Mouse (Mus musculus): ENCODE results near the gene Nipbl.
"Not testable (repeated sequence)": the region's sequence is repeated elsewhere in the genome, so short reads cannot be mapped to it uniquely, and the experiment has no call there.

Gene Nipbl

DNA sequence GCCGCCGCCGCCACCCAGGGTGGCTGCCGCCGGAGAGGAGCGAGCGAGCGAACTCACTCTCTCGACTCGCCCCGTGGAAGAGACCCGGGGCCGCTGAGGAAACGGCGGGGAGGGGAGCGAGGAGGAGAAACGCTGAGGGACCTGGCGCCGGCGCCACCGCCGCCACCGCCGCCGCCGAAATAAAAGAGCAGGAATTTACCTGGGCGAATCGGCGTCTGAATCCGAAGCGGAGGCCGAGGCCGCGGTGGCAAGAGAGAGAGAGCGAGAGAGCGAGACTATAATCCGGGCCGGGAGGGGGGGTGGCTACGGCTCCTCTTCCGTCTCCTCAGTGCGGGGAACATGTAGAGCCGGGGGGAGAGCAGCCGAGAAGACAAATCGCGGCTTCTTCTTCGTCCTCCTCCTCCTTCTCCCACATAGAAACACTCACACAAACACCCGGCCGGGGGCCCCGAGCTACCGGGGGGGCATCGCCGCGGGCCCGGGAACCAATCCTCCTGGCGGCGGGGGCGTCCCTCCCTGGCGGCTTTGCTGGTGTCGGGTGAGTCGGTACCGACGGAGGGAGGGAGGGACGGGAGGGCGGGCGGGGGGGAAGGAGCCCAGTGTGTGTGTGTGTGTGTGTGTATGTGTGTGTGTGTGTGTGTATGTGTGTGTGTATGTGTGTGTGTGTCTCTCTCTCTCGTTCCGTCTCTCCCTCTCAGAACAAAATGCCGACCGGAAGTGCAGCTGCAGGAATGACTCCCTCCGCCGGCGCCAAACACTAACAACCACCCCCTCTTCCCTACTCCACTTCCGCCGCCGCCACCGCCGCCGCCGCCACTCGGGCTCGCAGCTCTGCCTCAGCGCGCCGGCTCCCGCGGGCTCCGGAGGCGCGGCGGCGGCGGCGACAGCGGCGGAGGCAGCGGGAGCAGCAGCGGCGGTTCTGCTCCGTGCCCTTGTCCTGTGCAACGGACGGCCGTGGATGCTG, at the start of gene Nipbl:
Nipbl (minus strand) TSS at position 538 of the 964 bp plus-strand sequence.
- peak; percentile 88 for DNase-seq (ENCODE audit: low spot score)

DNA sequence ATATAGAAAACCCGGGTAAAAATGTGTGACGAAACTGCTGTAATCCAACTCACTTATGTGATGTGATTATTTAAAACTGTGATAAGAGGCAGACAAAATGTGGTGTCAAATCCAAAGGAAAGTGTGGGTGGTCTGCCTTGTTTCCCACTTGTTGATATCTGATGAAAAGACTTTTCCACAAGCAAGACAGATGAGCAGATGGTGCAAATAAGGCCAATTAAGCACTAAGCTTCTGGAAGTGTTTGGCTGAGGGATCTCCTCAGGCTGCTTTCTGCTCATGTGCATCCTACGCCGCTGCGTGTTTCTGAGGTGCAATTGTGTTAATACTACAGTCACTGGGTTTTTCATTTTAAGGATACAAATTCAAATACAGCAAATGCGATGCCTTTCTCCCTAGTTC, 41.0 kb upstream of the Nipbl start:
- DNase-seq (ENCODE audit: low spot score), result no peak

DNA sequence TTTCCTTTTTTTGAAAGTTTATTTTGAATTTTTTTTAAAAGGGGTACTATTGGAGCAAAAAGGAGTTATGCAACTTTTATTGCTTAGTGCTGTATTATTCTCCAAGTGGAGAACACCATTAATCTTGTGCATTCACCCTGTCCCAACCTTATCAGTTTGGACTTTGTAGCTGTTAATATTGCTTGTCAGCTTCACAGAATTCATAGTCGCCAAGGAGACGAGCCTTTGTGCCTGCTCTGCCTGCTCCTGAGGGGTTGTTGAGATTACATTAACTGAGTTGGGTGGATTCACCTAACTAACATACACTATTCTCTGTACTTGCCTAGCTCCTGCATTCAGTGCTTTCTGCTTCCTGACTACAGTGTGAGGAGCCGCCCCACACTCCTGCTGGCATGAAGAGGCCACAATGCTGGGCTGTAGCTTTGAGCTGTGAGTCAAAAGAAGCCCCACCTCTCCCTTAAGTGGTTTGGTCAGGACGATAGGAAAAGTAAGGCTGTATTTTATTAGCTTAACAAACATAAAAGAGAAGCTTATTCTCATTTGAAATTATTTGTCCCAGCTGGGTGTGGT, 24.8 kb upstream of the Nipbl start:
- DNase-seq (ENCODE audit: low spot score), result no peak

DNA sequence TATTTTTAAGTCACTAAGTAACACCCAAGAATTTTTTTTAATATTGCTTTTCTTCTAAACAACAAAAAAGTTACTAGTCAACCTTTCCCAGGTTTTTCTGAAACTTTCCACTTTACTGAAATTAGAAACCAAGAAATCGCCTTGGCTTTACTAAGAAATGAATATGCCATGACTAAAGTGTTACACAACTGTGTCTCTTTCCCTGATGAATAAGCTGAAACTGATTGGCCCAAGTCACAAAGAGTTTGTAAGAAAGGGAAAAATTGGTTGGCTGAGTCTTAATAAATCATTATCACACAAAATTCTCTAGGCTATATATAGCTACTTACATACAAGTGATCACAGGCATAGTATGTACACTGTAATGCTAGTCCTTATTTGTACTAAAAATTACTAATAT, 19.3 kb upstream of the Nipbl start:
- DNase-seq (ENCODE audit: low spot score), result no peak

DNA sequence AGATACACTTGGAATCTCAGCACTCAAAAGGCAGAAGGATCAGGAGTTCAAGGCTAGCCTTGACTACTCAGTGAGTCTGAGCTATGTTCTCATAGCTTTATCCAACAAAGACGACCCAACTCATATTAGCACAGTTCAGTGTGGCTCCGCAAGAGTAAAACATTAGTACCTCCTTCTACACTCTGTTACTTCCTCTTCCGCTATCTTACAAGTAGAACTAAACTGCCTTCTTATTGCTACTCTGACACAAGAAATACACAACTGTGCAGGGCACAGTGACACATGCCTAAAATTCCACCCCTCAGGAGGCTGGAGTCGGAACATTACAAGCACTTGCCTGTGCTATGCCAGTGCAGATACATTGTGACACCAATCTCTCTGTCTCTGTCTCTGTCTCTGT, 18.5 kb upstream of the Nipbl start:
- DNase-seq (ENCODE audit: low spot score), result no peak

DNA sequence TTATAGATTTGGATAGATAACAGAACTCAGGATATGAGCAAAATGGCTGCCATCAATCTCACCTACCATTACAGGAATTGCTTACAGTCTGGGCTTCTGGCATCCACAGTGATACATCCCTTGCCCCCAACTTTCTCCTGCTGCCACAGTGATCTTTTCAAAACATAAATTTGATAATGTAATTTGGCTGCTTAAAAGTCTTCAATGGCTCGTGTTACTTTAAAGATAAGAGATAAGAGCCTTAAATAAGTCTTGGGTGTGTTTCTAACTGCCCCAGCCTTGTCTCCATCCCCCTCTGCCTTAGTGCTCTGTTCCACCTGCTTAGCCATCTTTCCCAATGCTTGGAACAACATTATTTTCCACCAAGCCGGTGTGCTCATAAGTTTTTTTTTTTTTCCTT, 16.6 kb upstream of the Nipbl start:
- DNase-seq (ENCODE audit: low spot score), result no peak

DNA sequence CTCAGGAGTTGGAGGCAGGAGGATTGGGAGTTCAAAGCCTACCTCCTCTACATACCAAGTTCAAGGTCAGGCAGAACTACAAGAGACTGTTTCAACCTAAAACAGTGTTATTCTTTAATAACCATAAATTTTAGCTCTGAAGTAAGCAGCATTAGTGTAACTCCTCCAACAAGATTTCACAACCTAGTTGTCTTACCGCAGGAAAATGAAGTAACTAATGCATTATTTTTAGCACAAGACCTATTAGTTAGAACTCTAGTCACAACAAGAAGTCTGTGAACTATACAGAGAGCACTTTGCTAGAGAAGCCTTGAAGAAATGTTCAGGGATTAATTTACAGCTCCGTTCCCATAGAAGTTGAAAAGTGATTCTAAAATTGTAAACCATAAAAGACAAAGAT, 15.7 kb upstream of the Nipbl start:
- DNase-seq (ENCODE audit: low spot score), result no peak

DNA sequence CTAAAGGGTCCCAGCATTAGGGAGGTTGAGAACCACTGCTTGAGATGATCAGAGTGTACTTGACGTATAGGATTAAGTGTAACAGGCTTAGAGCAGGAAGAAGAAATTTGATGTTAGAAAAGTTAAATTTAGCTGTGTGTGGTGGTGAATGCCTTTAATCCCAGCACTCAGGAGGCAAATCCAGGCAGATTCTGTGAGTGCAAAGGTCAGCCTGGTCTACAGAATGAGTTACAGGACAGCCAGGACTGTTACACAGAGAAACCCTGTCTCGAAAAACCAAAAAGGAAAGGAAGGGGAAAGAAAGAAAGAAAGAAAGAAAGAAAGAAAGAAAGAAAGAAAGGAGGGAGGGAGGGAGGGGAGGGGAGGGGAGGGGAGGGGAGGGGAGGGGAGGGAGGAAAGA, 12.0 kb upstream of the Nipbl start:
- DNase-seq (ENCODE audit: low spot score), result not testable (repeated sequence)

DNA sequence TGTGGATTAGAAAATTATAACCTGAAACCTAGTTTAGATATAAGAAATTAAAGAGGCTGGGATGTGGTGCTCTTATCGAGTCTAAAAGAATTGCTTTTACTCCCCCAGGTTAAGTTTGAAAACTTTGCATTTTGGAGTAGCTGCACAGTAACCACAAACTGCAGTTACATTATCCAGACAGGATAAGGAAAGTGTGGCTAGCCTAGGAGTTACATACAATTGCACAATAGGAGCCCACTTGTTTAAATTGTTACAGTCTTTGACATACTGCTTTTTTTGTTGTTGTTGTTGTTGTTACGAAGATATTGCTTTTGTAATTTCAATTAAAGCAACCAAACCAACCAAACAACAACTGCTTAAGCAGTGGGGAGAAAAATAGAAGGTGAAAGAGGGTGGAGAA, 11.2 kb upstream of the Nipbl start:
- no peak for DNase-seq (ENCODE audit: low spot score)

DNA sequence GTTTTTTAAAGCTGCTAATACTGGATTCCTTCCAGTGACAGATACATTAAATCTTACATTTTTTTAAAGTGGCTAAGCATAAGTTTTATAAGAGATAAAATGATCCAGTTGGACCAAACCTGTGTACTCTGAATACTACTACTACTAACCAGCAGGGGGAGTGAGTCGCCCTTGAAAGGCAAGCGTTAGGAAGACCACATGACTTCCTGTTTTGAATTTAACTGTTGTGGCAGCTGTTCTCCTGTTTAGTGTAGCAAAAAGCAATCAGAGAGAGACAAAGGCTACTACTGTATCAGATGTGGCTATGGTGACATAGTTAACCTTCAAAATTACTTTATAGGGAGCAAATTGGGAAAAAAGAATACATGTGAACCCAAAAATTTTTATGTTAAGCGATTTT, 6.8 kb upstream of the Nipbl start:
- DNase-seq (ENCODE audit: low spot score), result no peak

DNA sequence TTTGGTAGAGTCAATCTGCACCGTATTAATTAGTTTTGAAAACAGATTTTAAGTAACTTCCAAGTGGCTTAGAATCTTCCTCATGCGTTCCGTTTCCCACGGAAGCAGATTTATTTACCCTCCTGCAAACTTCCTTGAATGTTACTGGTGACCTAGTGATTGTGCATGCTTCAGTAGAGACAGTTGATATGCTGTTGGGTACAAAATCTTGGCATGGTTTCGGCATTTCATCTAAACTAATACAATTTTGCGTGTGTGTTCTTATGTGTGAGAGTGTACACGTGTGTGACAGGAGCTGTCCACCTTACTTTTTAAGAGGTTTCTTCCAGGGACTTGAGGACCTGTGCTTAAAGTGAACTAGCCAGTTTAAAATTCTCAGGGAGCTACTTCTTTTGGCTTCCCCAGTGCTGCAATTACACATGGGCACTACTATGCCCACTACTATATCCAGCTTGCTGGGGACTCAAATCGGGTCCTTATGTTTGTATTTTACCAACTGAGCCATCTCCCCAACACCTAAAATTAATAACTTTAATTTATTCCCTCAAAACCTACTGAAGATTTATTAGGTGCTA, 3.0 kb upstream of the Nipbl start:
- DNase-seq (ENCODE audit: low spot score), result no peak

DNA sequence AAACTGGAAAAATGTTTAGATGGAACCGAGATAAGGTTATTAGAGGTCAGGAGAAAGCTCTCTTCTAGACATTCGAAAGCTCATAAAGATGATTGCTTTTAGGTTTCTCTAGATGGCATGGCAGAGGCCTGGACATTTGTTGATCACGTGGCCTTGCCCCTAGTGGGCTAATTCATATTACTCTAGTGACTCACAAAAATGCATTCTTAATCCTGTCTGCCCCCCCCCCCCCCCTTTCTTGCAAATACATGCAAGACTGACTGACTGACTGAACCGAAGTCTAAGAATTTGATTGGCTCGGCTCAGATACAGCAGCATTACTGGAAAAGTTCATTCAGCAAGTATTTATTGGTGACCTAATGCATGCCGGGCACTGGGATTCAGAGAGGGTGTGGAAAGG, 2.2 kb upstream of the Nipbl start:
- DNase-seq (ENCODE audit: low spot score), result no peak

DNA sequence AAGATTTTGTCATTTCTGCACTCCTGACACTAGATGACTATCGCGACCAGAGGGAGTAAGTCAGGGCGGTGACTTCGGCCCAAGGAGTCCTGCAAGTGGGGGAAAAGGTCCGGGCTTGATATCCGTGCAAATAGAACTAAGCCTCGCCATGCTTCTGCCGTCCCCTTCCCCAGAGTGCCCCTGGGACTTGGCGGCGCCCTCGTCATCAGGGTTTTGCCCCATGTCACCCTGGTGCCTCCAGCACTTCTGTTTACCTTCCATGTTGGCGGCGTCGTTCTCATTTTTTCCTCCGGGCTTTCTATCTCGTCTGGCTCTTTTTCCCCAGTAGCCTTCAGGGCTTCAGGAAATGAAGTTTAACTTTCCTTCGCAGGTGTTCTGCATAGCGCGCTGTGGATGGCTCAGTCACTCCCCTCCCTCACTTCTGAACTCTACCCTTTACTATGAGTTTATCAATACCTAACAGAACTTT, 1.7 kb upstream of the Nipbl start:
- DNase-seq (ENCODE audit: low spot score), result peak; percentile 20

DNA sequence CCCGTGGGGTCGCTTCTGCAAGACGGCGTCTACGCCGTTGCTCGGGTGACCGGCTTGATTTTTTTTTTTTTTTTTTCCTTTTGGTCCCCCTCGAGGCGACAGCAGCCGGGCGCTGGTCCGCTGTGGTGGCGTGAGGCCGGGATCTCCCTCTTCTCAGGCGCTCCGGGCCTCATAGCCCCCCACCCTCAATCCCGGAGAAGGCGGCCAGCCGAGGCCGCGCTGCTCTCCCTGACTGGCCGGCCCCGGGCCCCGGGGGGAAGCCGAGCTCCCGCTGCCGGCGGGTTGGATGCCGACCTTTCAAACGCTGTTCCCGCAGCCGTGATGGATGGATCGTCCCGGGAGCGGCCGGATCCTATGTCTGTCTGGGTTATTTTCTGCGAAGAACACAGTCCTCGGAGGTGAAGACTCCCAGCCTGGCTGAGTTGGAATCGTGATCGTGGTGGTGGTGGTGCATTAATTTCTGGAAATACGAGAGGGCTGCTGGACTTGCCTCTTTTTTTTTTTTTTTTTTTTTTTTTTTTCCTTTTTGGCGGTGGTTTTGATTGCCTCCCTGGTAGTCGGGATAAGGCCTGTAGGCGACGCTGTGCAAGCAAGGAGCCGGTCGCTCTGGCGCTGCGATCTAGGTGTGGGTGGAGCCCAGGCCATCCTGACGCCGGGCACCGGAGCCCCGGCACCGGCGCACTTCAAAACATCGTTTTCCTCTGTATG, 781 bp upstream of the Nipbl start:
- DNase-seq (ENCODE audit: low spot score), result peak; percentile 81

DNA sequence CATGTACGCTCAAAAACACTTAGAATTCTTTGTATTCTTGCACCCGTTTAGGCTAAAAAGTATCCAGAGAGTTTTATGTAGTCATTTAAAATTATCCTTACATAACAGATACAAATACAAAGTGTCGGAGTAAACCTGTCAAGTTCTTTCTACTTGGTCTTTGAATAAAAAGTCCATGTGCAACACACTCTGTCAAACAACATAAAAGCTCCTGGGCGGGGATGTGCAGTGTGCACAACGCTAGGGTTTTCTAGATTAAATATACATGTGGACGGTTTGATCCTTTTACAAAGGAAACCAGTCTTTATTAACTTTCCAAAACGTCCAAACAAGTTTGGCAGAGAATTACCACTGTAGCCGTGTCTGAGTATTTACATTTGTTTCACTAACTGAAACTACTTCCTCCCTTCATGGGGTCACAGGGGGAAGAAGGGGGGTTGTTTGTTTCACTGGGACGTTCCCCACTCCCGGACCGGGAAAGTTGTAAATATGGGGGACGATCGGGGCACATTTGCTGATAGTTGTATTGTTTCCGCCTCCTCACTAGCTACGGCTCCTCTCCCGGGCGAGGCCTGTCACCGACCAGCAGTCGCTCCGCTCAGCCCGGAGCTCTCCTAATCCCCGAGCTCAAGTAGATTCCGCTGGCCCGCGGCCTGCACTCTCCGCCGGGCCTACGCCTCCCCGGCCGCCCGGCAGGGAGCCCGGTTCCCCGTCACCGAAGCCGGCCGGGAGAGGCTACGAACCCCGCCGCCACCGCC, 916 bp downstream of the Nipbl start:
- peak; percentile 69 for DNase-seq (ENCODE audit: low spot score)

DNA sequence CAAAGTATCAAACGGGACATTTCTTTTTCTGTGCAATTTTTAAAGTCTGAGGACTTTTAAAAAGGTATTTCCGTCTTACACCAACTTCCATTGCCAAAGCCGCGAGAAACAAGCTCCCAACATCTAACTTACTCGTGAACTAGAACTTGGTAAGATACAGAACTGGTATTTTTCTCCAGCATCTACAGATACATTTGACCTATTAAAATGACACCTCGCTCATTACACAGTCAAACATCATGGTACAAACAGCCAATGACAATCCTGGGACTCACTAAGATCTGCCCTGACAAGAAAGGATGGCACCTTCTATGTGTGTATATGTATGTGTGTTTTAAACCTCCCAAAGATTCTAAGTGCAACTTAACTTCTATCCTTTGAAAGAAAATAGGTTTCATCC, 1.5 kb downstream of the Nipbl start:
- DNase-seq (ENCODE audit: low spot score), result no peak

DNA sequence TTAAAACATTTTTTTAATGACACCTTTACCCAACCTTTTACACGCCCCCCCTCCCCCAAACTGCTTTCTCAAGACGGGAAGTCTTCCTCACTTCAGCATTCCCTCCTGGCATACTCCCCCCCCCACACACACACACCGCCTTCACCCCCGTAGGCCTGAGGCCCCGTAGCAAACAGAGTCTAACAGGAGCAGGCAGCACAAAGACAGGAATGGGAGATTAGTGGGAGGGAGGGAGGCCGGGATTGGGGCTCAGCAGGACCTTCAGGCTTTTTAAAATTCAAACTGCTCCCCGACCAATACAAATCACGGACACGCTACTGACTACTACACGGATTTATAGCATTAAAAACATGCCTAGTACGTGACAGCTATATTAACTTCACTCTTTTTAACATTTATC, 2.1 kb downstream of the Nipbl start:
- peak; percentile 9 for DNase-seq (ENCODE audit: low spot score)

DNA sequence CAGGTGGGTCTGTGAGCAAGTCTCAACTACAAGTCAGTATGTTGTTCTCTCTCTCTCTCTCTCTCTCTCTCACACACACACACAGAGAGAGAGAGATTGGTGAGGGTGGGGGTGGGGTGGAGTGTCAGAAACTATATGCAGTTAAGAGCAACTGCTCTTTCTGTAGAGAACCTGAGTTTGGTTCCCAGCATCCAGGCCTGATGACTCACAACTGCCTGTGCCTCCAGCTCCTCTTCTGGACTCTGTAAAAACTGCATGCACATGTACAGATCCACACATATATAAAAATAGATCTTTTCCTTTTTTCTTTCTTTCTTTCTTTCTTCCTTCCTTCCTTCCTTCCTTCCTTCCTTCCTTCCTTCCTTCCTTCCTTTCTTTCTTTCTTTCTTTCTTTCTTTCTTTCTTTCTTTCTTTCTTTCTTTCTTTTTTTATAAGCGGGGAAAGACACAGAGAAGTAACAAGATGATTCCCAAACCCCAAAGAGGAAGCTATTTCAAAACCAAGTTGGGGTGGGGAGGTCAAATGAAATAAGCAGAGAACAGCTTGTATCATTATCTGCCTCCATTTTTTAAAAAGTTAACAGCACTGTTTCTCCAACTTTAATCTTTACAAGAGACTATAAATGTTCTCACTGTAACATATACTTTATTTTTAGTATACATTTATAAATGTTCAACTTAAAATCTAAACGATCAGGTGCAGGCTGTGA, 10.9 kb downstream of the Nipbl start:
- no peak for DNase-seq (ENCODE audit: low spot score)

DNA sequence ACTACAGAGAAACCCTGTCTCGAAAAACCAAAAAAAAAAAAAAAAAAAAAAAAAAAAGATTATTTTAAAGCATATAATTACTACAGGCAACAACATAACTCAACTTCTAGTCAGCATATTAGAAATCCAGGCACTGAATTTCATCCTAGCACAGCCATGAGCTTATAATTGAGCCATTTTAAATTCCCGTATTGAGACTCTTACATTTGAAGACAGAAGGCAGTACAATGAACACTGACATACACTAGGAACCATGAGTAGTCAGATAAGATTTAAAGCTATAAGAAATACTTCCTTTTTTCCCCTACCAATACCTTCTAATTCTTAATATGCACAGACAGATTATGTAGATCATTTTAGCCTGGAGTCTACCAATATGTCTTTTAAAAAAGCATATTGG, 11.7 kb downstream of the Nipbl start:
- DNase-seq (ENCODE audit: low spot score), result no peak

DNA sequence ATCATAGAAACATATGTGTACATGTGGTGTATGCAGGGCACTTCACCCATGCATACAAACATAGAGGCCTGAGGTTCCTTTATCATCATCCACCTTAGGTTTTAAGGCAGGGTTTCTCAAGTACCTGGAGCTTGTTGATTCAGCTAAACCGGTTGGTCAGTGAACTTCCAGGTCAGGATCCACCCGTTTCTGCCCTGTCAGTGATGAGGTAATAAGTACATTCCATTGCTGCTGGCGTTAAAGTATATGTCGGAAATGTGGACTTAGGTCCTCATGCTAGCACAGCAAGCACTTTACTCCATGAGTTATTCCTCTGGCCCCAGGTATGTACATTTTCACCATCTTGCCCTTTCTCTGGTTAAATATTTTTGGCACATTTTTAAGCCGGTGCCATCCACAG, 14.8 kb downstream of the Nipbl start:
- DNase-seq (ENCODE audit: low spot score), result no peak

DNA sequence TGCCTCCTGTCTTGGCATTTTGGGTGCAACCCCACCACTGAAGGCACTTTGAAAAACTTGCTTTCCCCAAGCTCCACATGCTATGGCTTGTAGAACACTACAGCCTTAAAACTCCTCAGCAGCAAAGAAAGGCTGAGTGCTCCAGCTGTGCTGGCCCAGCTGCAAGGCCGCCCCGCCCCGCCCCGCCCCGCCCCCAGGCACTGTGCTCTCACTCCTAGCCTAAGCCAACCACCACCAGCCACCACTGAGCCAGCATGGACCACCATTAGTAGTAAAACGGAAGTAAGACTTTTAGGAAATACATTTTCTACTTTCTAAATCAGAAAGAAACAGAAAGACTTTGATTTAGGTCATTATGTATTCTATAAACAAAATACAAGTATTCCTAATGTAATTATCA, 23.4 kb downstream of the Nipbl start:
- no peak for DNase-seq (ENCODE audit: low spot score)
